Mouse (Mus musculus) liver, postnatal 0 days (tissue): ENCODE data around the gene Emilin1.

Source experiments
- CTCF ChIP-seq: sonication (generic); IDR thresholded peaks from 2 replicates; pipeline ENCODE4 v1.5.1; 2016; ENCODE audit warnings: antibody characterized with exemption, low read depth
- EP300 ChIP-seq: IDR thresholded peaks from 2 replicates; pipeline ENCODE4 v1.6.1; 2016; ENCODE audit warnings: antibody characterized with exemption, low read depth, mild to moderate bottlenecking

- TF ChIP-seq CTCF: no peak
- no peak for TF ChIP-seq EP300
These were observed 46.3 kb upstream of the Emilin1 start for GRCm38 (mm10) chr5:30866871-30867270.
